Mouse (Mus musculus): ENCODE data around the gene Nectin1. TPM values are rescaled to one million over a fixed set of nuclear protein-coding genes. Genes with fewer than 3 reads are reported as not detected.

The Nectin1 gene
- polyA plus RNA-seq, 1 experiment from 2014 or later: 1.8 TPM

- ATAC-seq: no peak
- Histone ChIP-seq H3K9me3 (replicated peaks) (no peaks in the 10 kb centered on the region), H3K4me2 (no peak overlapping the region), H3K36me3 (0 out of 2 replicates have a peak, but pooled peaks cover 7% of the 10 kb centered on the region), H3K4me3 (no peak overlapping the region), H3K4me1 (no peaks in the 10 kb centered on the region), H3K27ac (no peak overlapping the region), H3K9ac (no peak overlapping the region), H3K27me3 (replicated peaks) (no peaks in the 10 kb centered on the region)
- 52% methylated on average over 3 of the region's 3 CpGs for WGBS (ENCODE audit: insufficient replicate concordance)
These were observed 49.6 kb downstream of the Nectin1 start for GRCm38 (mm10) chr9:43793411-43793810.

DNA sequence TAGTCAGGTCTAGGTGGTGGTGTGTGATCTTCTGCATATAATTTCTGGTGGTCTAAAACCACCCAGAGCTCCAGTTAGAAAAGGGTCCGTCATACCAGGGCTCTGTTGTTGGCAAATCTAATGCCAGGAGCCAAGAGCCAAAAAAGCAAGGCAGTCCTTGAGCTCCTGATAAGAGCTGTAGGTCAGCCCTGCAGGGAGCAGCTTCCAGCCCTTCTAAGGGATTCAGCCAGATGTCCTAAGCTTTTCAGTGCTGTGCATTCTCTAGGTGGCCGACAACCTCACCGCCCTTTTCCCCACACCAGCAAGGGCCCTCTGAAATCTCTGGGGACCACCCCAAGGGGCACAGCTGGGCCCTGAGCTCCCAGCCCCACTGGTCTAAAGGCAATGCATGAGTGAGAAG, 52.2 kb downstream of the Nectin1 start:
- Histone ChIP-seq H3K9me3 (replicated peaks) (no peaks in the 10 kb centered on the region), H3K36me3 (0 out of 2 replicates have a peak, but pooled peaks cover 7% of the 10 kb centered on the region)
- 65% methylated on average over 3 of the region's 3 CpGs for WGBS (ENCODE audit: insufficient replicate concordance)

GRCm38 (mm10) chr9:43796841-43797740, 53.3 kb downstream of the Nectin1 start:
- Histone ChIP-seq H3K4me2 (no peak overlapping the region), H3K27ac (no peak overlapping the region), H3K27me3 (replicated peaks) (no peaks in the 10 kb centered on the region), H3K9me3 (replicated peaks) (no peaks in the 10 kb centered on the region), H3K36me3 (0 out of 2 replicates have a peak, but pooled peaks cover 7% of the 10 kb centered on the region), H3K9ac (no peak overlapping the region), H3K4me3 (no peak overlapping the region), H3K4me1 (0 out of 2 replicates have a peak, but pooled peaks cover 5% of the 10 kb centered on the region)
- no peak for ATAC-seq
- WGBS (ENCODE audit: insufficient replicate concordance): 76% methylated on average over 11 of the region's 11 CpGs

More for the DNA sequence above, 52.2 kb downstream of the Nectin1 start:
- Histone ChIP-seq H3K27me3 (replicated peaks) (no peaks in the 10 kb centered on the region), H3K4me2 (no peak overlapping the region), H3K4me1 (no peaks in the 10 kb centered on the region), H3K9ac (no peak overlapping the region), H3K4me3 (no peak overlapping the region), H3K27ac (no peak overlapping the region)
- ATAC-seq: no peak

DNA sequence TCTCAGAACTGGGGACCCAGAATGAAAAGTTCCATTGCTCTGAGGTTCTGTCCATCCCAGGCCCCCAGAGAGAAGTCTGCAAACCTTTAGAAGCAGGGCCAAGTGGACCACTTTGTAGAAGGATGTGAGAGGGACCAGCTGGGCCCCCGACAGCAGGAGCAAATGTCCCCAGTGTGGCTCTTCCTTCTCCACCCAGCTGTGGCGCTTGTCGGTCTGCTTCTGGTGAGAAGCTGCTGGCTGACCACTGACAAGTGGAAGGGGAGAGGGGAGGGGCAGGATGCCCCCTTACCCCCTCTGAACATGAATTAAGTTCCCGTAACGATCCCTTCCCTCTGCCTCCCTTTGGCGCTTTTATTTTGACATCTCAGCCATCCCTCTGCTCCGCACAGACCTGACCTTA, 54.0 kb downstream of the Nectin1 start:
- no peak overlapping the region for H3K4me3 ChIP-seq
- no peaks in the 10 kb centered on the region for H3K27me3 ChIP-seq (replicated peaks)
- no peak for ATAC-seq
- H3K9ac ChIP-seq: no peak overlapping the region
- 0 out of 2 replicates have a peak, but pooled peaks cover 5% of the 10 kb centered on the region for H3K4me1 ChIP-seq
- no peak overlapping the region for H3K4me2 ChIP-seq
- 60% methylated on average over 7 of the region's 7 CpGs for WGBS (ENCODE audit: insufficient replicate concordance)
- no peak overlapping the region for H3K27ac ChIP-seq
- H3K36me3 ChIP-seq: 0 out of 2 replicates have a peak, but pooled peaks cover 7% of the 10 kb centered on the region
- H3K9me3 ChIP-seq (replicated peaks): no peaks in the 10 kb centered on the region

- H3K27me3 ChIP-seq (replicated peaks): no peaks in the 10 kb centered on the region
- no peak overlapping the region for H3K4me3 ChIP-seq
- H3K27ac ChIP-seq: no peak overlapping the region
- H3K9ac ChIP-seq: no peak overlapping the region
- no peaks in the 10 kb centered on the region for H3K9me3 ChIP-seq (replicated peaks)
- 72% methylated on average over 2 of the region's 2 CpGs for WGBS (ENCODE audit: insufficient replicate concordance)
- H3K4me2 ChIP-seq: no peak overlapping the region
- 0 out of 2 replicates have a peak, but pooled peaks cover 5% of the 10 kb centered on the region for H3K4me1 ChIP-seq
- H3K36me3 ChIP-seq: no peaks in the 10 kb centered on the region
- no peak for ATAC-seq
These were observed 56.7 kb downstream of the Nectin1 start for GRCm38 (mm10) chr9:43800525-43800924.

- no peaks in the 10 kb centered on the region for H3K36me3 ChIP-seq
- H3K4me2 ChIP-seq: no peak overlapping the region
- H3K4me3 ChIP-seq: no peak overlapping the region
- no peaks in the 10 kb centered on the region for H3K27me3 ChIP-seq (replicated peaks)
- ATAC-seq: no peak
- H3K9me3 ChIP-seq (replicated peaks): no peaks in the 10 kb centered on the region
- H3K9ac ChIP-seq: no peak overlapping the region
- 0 out of 2 replicates have a peak, but pooled peaks cover 5% of the 10 kb centered on the region for H3K4me1 ChIP-seq
- 21% methylated on average over 5 of the region's 5 CpGs for WGBS (ENCODE audit: insufficient replicate concordance)
- no peak overlapping the region for H3K27ac ChIP-seq
These were observed 58.1 kb downstream of the Nectin1 start for GRCm38 (mm10) chr9:43801911-43802310.

GRCm38 (mm10) chr9:43807565-43807964, 63.8 kb downstream of the Nectin1 start:
- Histone ChIP-seq H3K9me3 (replicated peaks) (no peaks in the 10 kb centered on the region), H3K4me2 (no peak overlapping the region), H3K36me3 (no peaks in the 10 kb centered on the region), H3K4me1 (no peaks in the 10 kb centered on the region), H3K27ac (no peak overlapping the region), H3K27me3 (replicated peaks) (no peaks in the 10 kb centered on the region), H3K9ac (no peak overlapping the region), H3K4me3 (no peak overlapping the region)
- ATAC-seq: no peak
- 30% methylated on average over 6 of the region's 6 CpGs for WGBS (ENCODE audit: insufficient replicate concordance)

DNA sequence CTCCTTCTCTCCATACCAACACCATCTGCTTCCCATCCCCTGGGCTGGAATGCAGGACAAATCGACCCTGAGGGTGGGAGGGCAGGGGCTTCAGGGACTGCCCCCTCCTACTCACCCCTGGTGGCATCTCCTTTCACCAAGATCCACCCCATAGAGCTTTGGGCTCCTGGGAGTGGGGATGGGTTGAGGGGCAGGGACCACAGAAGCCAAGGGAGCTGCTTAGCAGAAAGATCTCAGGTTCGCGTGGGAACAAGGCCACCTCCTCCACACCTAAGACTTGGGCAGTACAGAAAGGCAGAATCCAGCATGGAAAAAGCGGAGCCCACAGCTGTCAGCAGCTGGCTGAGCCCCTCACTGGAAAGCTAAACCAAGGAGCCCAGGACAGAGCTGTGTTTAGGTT, 64.3 kb downstream of the Nectin1 start:
- no peaks in the 10 kb centered on the region for H3K4me1 ChIP-seq
- H3K36me3 ChIP-seq: no peaks in the 10 kb centered on the region
- no peak overlapping the region for H3K4me2 ChIP-seq
- H3K9me3 ChIP-seq (replicated peaks): no peaks in the 10 kb centered on the region
- no peak for ATAC-seq
- H3K27me3 ChIP-seq (replicated peaks): no peaks in the 10 kb centered on the region
- H3K9ac ChIP-seq: no peak overlapping the region
- no peak overlapping the region for H3K27ac ChIP-seq
- 30% methylated on average over 3 of the region's 4 CpGs for WGBS (ENCODE audit: insufficient replicate concordance)
- H3K4me3 ChIP-seq: no peak overlapping the region

DNA sequence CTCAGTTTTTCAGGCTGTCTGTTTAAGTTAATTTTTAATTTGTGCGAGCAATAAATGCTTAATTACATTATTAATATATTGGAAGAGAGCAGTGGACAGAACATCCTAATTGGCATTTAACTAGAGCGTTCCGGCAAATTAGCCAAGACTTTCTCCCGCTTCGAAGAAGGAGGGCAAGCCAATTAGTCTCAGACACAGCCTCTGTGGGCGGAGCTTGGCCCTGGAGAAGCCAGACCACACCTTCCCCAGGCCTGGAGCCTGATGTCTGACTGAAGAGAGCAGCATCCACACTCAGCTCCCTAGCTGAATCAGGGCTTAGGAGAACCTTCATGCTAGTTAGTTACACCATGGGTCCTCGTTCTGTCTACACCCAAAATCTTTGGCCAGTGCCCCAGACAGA, 64.8 kb downstream of the Nectin1 start:
- H3K9ac ChIP-seq: no peak overlapping the region
- no peaks in the 10 kb centered on the region for H3K9me3 ChIP-seq (replicated peaks)
- no peak overlapping the region for H3K4me3 ChIP-seq
- H3K4me1 ChIP-seq: no peaks in the 10 kb centered on the region
- 25% methylated on average over 7 of the region's 7 CpGs for WGBS (ENCODE audit: insufficient replicate concordance)
- no peak overlapping the region for H3K4me2 ChIP-seq
- no peak for ATAC-seq
- no peak overlapping the region for H3K27ac ChIP-seq
- no peaks in the 10 kb centered on the region for H3K36me3 ChIP-seq
- no peaks in the 10 kb centered on the region for H3K27me3 ChIP-seq (replicated peaks)

DNA sequence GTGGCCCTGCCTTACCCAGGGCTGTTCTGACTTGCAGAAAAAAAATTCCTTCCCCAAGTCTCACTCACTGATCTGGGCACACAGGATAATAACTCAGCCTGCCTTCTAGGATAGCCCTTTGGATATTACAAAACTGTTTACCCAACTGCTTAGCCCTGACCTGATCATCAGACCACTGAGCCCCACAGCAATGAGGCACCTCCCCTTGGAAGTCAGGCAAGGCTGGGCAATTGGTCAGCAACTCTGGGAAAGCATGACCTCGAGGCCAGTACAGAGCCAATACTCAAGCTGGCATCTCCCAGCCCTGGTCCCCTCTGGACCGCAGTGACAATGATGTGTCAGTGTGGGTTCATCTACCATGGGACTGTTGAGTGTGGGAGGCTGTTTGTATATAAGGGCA, 69.4 kb downstream of the Nectin1 start:
- no peaks in the 10 kb centered on the region for H3K27me3 ChIP-seq (replicated peaks)
- no peak overlapping the region for H3K4me3 ChIP-seq
- H3K9me3 ChIP-seq (replicated peaks): no peaks in the 10 kb centered on the region
- H3K9ac ChIP-seq: no peak overlapping the region
- H3K27ac ChIP-seq: no peak overlapping the region
- no peaks in the 10 kb centered on the region for H3K4me1 ChIP-seq
- 55% methylated on average over 2 of the region's 2 CpGs for WGBS (ENCODE audit: insufficient replicate concordance)
- no peak overlapping the region for H3K4me2 ChIP-seq
- H3K36me3 ChIP-seq: no peaks in the 10 kb centered on the region
- ATAC-seq: no peak

- Histone ChIP-seq H3K27ac (no peak overlapping the region), H3K9ac (no peak overlapping the region), H3K4me2 (no peak overlapping the region), H3K4me3 (no peak overlapping the region), H3K27me3 (replicated peaks) (no peaks in the 10 kb centered on the region), H3K9me3 (replicated peaks) (no peaks in the 10 kb centered on the region), H3K36me3 (no peaks in the 10 kb centered on the region), H3K4me1 (no peaks in the 10 kb centered on the region)
- ATAC-seq: no peak
- 77% methylated on average over 5 of the region's 5 CpGs for WGBS (ENCODE audit: insufficient replicate concordance)
These were observed 78.4 kb downstream of the Nectin1 start for GRCm38 (mm10) chr9:43822206-43822605.

- H3K9ac ChIP-seq: no peak overlapping the region
- H3K4me1 ChIP-seq: no peaks in the 10 kb centered on the region
- no peak for ATAC-seq
- H3K36me3 ChIP-seq: no peaks in the 10 kb centered on the region
- H3K4me2 ChIP-seq: no peak overlapping the region
- no peak overlapping the region for H3K27ac ChIP-seq
- H3K9me3 ChIP-seq (replicated peaks): no peaks in the 10 kb centered on the region
- H3K27me3 ChIP-seq (replicated peaks): 0 out of 2 replicates have a peak, but pooled peaks cover 5% of the 10 kb centered on the region
- H3K4me3 ChIP-seq: no peak overlapping the region
- WGBS (ENCODE audit: insufficient replicate concordance): 41% methylated on average over 5 of the region's 5 CpGs
These were observed 81.4 kb downstream of the Nectin1 start for GRCm38 (mm10) chr9:43825178-43825577.

Measured in liver, embryonic 12.5 days (tissue).